Mouse (Mus musculus) G1E (cell line): ENCODE measurements around the gene Anapc16.

Experiments used
- CTCF ChIP-seq: IDR thresholded peaks from 2 replicates; pipeline ENCODE4 v1.5.1; 2012; ENCODE audit warnings: low read depth, low read length, inconsistent platforms, mixed read lengths
- TAL1 ChIP-seq: conservative IDR thresholded peaks from 2 replicates; pipeline ENCODE4 v1.6.1; 2012; ENCODE audit warnings: low read depth, low read length, inconsistent platforms, mixed read lengths

DNA sequence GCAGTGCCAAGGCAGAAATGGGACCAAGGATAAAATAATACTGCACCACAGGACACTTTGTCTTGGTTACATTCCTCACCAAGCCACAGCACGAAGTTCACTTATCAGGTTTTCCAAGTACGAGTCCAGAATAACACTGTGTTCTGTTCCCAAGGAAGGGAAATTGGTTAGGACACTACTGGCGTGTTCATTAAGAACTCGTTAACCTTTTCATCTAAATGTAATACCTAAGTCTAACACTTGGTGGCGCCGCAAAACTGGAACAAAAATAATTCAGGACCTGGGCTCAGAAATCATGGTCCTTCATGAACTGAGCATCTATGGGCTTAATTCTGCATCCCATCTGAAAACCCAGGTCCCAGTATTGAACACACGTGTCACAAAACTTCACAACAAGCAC lies 5.3 kb downstream of the Anapc16 start:
- TF ChIP-seq CTCF, result no peak
- no peak for TF ChIP-seq TAL1
